Mouse (Mus musculus) spleen, adult 2 months (tissue): Measurements from ENCODE around the gene Iqsec3.

Experiments
- CTCF ChIP-seq: fragments of 200-500 bp; IDR thresholded peaks from 2 replicates; pipeline ENCODE4 v1.5.1; 2011; ENCODE audit warnings: mild to moderate bottlenecking, inconsistent platforms; ENCODE audit not compliant: insufficient read depth, insufficient read length, insufficient replicate concordance; ENCODE audit errors: extremely low read depth
- POLR2A ChIP-seq: fragments of 200-500 bp; IDR thresholded peaks from 2 replicates; pipeline ENCODE4 v1.6.1; 2011; ENCODE audit warnings: low read depth, low read length, inconsistent platforms

- no peak for TF ChIP-seq POLR2A
- TF ChIP-seq CTCF: no peak
These were observed 44.2 kb upstream of the Iqsec3 start for GRCm38 (mm10) chr6:121517726-121518125.
